Mouse (Mus musculus): ENCODE measurements around the gene Slc25a13.

GRCm38 (mm10) chr6:6150811-6151210 lies 66.2 kb downstream of the Slc25a13 start:
- no peak for TF ChIP-seq EP300 (IDR thresholded peaks at IDR 0.05; ENCODE audit: low read depth)
- no peak for TF ChIP-seq CTCF (IDR thresholded peaks at IDR 0.05; ENCODE audit: low read depth)
